Mouse (Mus musculus) heart, adult 9 months (tissue): Measurements from ENCODE around the gene Cyp26b1.
"Not testable (repeated sequence)": the region's sequence is repeated elsewhere in the genome, so short reads cannot be mapped to it uniquely, and the experiment has no call there.

ENCODE experiments used
- DNase-seq, 2 experiments: peaks; one replicate each; pipeline ENCODE4 v3.0.0; 2022; ENCODE audit warnings: low spot score in 2 of 2

The Cyp26b1 gene

DNA sequence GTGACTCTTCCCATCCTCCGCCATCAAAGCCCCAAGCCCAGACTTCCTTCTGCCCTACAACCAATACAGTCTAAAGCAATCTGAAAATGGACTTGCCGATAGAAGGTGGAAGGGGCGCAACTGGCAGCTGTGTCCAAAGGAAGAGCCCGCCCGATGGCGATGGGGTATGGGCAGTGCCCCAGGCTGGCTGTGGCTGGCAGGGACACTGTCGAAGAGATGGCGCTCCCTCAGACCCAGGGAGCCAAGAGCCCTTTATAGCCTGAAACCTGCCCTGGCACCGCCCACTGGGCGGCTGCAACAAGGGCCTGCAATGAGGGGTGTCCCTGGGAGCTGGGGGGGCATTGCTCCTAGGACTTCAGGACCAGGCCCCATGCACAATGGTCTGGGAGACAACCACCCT lies at the start of gene Cyp26b1:
Cyp26b1 (minus strand) TSS at position 216 of the 400 bp plus-strand sequence.
- DNase-seq: no peak

DNA sequence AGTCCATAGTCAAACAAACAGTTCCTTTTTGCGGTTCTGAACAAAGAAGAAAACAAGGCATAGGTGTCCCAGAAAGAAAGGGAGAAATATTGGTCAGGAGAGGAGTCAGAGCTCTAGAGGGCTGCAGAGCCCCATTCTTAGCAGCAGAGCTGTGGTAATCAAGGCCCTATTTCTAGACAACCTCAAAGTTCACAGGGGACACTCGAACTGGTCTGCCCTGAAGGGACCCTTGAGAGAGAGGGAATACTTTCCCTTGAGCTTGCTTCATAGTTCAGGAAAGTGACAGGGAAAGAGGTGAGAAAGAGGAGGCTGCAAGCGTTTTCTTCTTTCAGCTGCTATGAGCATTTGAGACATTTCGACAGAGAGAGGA lies 47.3 kb upstream of the Cyp26b1 start:
- no peak for DNase-seq

DNA sequence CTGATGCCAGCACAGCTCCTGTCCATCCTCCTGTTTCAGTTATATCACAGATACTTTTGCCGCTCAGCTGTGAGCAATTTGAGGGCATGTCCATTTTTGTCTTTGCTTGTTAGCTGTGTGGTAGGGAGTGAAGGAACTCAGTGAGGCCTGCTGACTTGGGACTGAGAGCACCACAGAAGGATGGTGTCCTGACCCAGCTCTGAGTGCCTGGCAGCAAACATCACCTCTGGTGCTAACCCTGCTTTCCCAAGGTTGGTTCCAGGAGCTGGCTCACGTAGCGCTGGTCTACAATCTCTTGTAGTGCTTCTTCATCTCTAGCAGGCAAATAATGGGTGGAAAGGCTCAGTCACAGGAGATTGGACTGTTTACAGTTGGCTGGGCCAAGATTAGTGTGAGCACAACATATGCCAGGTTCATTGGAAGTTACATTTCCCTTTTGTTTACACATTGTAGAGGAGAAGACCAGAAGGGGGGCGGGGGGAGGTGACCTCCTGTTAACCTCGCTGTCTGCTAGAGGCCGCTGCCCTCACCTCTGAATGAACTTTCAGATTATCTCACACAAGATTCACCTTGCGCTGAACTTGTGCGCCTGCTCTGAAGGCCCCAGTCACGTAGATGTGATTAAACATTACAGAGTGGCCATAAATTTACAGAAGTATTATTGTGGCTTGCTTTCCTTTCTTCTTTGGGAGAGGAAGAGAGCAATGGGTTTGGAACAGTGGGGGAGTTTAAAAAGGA lies 46.8 kb upstream of the Cyp26b1 start:
- peak; percentile 44 to 76 for DNase-seq

DNA sequence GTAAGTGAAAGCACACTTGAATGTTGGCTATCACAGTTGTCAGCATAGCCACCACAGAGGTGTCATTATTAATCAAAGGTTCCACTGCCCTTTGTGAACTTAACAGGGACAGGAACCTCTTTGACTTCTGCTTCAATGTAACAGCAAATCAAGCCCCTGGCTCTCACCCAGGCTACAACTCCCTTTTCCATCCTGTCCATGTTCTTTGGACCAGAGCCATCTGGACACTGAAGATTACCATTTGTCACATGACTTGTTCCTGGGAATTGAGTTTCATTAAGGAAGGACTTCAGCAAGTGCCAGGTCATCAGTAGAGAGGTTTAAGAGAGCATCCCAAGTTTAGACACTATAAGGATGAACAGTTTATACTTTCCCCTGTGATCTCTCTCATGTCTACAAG lies 44.5 kb upstream of the Cyp26b1 start:
- DNase-seq: peak; percentile 79 to 86

DNA sequence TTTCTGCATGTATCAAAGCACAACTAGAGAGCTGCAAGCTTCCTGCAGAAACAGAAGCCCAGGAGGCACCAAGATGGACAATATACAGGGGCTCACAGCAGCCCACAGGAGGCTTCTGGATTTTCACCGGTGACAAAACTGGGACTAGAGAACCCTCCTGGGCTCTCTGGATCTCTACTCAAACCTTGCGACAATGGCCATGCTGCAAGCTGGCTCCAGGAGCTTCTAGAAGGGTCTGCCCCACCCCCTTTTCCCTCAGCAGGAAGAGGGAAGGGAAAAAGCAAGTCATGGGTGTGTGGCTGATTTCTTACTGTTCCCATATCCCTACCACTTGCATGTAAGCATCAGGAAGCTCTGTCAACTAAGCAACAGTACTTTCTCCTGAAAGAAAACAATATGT lies 37.9 kb upstream of the Cyp26b1 start:
- peak; percentile 23 to 41 for DNase-seq

DNA sequence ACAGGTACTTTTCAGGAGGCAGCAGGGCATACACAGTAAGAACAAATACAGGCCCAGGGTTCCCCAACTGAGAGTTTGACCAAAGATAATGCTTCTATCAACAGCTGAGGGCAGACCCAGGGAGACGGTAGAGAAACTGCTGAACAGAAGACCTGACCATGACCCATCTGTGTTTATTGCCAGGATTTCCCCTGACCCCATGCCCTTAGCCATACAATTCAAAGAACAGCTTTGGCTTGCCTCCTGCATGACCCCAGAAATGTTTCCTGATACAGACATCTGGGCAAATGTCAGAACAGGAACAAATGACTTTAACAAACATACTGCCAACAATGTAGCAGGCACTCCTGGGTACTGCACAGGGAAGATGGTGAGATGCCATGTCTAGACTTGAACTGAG lies 36.6 kb upstream of the Cyp26b1 start:
- peak; percentile 7 to 41 for DNase-seq

DNA sequence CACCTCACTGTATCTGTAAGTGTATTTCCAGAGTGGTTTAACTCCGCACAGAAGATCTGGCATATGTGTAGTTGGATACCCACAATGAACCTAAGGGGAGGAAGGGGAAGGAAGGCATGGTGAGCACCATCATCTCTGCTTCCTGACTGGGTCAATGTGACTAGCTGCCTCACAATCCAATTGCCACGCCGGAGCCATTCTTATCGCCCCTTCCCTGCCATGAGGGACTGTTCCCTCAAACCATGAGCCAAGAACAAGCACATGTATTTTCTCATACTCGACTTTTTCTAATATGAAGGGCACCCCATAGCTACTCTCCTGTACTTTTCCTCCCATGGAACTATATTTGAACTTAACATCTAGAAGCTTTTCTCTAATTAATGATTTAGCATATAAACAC lies 35.1 kb upstream of the Cyp26b1 start:
- DNase-seq: no peak

DNA sequence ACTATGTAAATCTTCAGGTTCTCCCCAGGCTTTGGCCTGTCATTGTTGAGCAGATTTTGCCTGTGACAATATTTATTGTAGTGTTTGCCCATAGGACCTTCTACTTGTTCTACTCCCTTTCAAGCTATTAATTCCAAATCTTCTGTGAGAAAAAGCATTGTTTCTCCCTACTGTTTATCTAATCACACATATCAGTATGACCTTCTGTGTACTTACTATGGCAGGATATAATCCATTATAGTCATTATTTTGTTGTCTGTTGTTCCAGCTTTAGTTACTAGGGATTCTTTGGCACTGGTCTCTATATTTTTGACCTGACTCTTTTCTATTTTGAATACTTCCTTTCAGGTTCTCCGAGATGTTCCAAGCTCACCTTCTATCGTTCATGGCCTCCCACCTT lies 32.7 kb upstream of the Cyp26b1 start:
- DNase-seq: no peak

DNA sequence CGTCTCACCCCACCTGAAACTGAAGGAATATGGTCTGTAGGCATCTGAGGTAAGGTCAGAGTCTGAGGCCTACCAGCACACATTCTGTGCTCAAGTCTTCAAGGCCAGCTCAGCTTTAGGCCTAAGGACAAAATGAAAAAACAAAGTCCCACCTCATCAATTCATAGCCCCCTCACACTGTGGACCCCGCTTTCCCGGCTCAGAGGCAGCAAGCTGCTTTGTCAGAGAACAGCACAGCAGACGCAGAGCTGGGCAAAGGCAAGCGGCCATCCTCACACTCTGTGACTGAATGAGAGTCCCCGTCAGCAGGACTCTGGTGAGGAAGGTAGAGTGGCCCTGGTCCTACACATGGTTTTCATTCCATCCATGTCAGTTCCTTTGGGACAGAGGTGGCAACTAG lies 25.5 kb upstream of the Cyp26b1 start:
- DNase-seq: no peak

DNA sequence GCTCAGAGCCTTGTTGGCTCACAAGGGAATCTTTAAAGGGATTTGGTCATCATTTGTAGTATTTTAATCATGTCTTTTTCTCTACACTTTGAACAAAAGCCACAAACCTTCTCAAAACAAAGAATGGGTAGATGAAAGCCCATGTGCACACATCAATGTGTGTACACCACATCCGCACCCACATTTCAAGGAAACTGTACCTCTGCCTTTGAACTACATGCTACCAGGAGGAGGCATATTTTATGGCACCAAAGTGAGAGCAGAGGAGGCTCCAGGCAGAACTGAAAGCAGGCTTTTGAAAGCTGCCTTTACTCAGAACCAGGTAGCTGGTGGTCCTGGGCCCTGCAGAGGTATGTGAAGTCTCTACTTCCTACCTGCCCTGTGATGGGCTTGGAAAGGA lies 23.3 kb upstream of the Cyp26b1 start:
- no peak for DNase-seq

DNA sequence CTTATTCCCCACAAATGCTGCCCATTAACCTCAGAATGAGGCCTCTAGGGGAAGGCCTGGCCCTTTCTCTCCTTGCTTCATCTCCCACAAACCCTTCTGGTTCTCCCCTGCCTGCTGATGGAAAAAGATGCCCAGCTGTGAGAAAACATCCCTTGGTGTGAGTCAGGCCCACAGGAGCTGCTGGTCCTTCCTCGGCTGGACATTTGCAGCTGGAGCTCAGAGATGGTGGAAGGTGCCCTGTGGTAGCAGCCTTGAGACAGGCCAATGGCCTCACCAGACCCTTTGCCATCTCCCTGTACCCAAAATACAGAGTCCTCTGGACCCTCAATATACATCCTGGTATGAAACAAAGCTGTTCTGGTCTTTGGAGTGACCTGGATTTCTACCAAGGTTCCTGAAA lies 22.9 kb upstream of the Cyp26b1 start:
- DNase-seq: no peak

DNA sequence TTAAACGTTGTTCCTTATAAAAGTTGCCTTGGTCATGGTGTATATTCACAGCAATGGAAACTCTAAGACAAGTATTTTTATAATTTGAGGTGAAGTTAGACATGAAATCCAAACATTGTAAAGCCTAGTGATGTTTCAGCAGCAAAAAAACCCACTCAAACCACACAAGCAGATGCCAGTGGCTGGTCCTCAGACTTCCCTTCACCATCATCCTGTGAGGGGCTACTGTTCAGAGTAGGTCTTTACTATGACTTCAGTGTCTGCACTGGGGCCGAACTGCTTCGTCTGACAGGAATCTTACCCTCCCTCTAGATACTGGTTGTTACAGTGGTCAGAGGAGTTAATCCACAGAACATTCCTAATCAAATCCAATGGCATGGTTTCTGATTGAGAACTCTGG lies 19.9 kb upstream of the Cyp26b1 start:
- DNase-seq: no peak

DNA sequence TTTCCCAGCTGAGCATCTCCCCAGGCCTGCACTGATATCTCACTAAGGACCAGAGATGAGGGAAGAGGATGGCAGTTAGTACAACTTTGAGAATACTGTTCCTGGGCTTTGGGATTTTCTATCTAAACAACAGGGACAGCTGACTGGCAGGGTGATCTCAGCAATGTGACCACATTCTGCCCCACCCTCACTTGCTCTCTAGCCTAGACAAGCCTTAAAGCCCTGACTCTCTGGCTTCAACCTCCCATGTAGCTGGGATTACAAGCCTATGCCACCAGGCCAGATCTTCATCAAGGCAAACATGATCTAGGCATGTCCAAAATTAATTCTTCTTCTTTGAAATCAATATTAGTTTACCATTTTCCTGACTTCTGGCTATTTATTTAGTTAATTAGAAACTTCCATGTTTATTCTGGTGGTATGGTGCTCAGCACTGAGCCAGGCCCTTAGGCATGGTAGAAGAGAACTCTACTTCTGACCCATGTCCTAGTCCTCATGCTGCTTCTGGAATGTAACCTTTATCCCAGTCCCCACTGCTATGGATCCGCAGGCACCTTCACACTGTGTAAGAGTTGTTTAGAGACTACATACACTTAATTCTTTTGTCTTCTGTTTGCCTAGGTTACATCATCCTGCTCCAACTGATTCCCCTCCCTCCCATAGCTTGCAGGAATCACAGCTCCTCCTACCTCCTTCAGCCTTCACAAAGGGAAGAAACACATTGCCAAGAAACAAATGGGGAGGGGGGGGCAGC lies 7.6 kb upstream of the Cyp26b1 start:
- DNase-seq: no peak

DNA sequence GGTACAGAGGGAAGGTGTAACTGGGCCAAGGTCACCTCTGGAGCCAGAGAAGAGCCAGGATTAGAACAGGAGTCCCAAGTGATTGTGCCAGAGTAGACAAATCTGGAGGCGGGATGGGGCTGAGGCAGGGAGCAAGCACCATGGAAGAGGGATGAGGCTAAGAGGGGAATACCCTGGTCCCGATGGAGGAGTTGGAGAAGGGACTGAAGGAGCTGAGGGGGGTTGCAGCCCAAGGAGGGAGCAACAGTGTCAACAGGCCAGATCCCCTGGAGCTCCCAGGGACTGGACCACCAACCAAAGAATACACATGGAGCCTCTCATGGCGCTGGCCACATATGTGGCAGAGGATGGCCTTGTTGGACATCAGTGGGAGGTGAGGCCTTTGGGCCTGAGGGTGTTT lies 5.6 kb upstream of the Cyp26b1 start:
- DNase-seq: not testable (repeated sequence)

DNA sequence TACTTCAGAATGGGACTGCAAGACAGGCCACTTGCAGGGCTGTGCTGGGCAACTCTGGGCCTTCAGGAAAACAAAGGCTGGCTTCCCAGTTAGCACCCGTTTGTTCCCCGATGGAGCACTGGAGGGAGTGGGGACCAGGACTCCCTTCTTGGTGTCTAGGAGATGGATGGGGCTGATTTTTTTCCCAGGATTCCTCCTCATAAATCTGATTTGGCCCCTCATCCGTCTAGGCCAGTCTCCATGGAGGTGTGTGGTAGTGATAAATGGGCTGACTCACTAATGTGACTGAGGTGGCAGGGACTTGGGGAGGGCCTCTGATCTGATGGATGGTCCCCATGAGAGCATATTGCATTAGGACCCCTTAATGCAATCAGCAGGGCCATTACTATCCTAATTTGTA lies 5.0 kb upstream of the Cyp26b1 start:
- DNase-seq: no peak

DNA sequence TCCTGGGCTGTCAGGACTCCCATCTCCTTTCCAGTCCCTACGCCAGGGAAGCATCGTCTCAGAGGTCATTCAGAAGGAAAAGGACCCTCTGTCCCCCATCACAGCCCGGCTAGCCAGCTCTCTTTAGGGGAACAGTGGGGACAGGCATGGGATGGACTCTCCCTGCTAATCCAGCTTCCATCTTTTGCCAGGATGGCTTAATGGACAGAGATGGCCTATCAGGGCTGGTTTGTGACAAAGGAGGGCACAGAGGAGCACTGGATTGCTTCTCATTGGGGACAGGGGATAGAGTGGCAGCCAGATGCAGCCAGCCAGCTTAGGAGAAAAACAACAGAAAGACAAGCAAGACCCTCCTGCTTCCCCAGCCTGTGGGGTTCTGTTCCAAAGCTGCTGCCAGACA lies 918 bp upstream of the Cyp26b1 start:
- no peak for DNase-seq

DNA sequence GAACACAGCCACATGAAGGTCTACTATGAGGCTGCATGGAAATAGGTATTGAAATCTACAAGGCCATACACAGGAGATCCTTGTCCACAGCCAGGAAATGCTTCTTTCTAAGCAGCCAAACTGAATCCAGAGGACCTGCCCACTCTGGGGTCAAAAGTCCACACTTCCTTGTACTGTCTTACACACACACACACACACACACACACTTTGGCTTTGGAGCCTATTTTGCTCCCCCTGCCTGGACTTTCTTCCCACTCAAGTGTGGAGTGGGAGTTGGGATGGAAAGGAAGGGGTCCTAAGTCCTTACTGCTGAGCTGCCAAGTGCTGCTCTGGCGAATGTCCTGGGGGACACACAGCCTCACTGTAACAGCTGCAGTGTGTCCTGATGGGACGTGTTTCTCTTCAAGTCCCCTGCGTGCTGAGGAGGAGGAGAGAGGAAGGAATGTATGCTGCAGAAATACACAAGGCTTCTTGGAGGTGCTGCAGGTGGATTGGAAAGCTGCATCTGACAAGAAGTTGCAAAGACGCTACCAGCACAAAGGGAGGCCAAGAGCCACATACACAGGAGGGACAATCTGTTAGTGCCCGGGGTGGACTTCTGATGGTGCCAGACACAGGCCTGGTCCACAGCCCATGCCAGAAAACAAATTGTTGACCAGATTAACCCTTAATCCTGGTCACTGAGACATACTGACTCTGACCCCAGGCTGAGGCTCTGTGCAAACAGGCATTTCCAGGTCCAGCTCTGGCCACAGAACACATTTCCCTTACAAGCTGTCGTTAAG lies 2.6 kb downstream of the Cyp26b1 start:
- peak in 1 of 2 experiments; percentile 44 for DNase-seq

DNA sequence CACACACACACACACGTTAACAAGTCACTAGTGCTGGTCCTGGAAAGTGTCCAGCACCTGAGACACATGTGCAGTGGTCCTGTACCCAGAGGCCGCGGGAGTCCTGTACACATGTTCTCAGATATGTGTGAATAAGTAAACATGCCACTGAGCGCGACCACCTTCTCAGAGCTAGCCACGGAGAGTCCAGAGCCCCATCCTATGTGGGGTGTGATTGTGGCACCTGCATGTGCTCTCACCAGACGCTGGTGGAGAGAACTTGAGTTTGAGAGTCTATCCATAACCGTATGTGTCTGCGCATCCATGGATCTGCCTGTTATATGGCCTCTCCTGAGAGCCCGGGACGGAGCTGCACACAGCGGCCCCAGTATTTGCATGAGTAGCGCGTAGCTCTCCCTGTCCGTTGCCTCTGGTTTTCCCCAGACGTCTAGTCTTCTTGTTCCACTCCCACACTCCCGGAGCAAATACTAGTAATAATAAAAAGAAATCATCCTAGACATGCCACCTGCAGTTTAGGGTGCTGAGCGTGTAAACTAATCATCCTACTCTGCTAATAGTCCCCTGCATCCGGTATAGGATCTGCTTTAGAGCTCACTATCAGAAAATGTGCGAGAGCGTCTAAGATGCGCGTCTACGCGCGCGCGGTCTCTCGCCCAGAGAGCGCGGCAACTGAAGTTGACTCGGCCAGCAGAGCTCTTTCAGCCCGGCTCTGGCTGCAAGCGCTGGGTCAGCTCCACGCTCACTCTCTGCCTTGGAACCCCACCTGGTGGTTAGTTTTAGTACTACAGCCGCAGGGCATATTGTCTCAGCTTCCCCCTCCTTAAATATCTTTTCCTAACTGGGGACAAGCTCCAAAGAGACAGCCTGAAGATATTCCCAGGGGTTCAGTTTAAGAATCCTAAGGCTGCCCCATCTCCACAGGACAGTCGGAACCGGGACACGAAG lies 3.7 kb downstream of the Cyp26b1 start:
- peak; percentile 73 to 85 for DNase-seq

DNA sequence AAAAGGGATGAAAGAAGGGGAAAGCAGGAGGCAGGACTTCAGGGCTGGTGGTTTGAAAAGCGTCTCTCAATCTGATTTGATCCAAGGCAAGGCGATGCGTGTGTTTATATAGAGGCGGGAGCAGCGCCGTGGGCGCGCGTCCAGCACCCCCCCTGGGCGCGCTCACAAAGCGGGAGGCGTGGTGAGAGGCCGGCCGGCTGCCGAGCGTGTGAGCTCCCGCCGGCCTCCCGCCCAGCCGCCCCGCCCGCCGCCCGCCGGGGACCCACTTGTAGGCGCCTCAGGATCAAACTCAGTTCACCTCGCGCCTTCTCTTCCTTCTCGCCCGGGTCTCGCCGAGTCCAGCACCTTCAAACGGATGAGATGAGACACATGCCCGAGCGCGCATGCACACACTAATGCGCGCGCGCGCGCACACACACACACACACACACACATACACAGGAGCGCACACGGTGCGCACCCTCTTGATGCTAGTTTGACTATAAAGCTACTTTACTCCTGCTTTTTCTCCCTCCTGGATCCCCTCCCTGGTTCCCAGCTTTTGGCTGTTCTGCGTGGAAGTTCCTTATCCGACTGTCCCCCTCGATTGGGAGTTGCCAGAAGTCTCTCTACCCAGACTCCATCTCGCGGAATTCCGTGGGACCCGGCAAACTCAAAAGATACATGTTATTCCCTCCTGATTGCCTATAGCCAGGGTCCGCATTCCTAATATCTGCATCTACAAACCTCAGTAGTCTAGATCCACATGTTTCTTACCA lies 4.6 kb downstream of the Cyp26b1 start:
- peak; percentile 41 to 62 for DNase-seq

DNA sequence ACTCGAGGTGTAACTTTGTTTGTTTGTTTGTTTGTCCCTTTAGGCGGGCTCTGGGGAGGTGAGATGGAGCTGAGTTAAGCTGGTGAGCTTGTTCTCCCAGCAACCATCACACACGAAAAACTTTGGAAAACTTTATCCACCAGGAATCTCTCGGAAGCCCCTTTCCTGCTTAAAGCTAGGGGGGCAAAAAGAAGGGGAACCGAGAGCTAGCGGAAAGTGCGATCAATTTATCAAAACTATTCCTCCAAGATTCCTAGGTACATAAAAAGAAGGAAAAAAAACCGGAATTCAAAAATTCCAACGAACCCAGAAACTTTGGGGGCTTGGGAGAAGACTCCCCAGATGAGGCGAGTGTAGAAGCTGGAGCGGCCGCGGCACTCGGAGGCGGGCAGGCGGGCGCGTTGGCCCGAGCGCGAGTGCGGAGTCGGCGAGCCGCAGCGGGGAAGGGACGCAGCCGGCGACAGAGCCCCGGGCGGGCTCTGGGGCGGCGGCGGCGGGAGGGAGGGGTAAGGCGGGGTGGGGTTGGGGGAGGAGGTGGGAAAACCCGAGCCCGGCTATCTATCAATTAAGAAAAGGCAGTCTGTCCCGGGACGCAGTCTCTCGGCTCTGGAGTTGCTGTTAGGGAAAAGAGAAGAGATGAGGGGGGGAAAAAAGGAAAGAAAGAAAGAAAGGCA lies 5.3 kb downstream of the Cyp26b1 start:
- DNase-seq: no peak
